Mouse (Mus musculus): ENCODE data around the gene Car7.

Gene Car7

DNA sequence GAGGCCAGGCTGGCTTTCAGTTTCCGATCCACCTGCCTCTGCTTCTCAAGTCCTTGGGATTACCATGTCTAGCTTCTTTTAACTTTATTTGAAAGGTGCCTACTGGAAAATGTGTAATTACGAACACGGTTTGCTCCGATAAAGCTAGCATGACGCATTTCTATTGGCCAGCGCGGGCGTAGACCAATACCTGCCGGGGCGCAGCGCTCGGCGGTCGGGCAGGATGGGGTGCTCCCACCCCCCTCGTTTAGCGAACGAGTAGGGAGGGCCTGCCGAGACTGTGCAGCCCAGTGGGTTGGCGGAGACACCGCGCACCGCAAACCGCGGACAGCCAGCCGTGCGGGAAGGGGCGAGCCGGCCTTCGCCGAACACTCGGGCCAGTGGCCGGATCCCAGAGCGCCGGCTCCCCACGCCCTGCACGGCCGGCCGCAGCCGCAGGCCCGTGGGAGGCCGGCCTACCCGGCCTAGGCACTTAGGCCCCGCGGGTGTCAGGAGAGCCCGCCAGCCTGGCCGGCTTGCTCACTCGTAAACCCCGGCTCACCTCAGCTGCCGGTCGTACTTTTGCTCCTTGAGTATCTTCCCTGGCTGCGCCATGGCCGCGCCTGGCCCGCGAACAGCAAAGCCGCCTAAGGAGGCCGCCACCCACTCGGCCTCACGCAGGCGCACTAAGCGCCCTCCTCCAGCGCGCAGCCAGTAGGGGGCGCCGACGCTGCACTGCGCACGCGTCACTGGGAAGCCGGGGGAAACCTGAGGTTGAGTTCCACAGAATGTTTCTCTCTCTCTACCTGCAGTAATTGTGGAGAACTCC, at the start of gene Car7, which contains the start of gene Nae1:
TSS of gene Car7 (plus strand) at position 719 of the 808 bp plus-strand sequence.
TSS of gene Nae1 (minus strand) at position 667 of the 808 bp plus-strand sequence.
- peak; percentile 86 for ATAC-seq (ENCODE audit: low TSS enrichment)

DNA sequence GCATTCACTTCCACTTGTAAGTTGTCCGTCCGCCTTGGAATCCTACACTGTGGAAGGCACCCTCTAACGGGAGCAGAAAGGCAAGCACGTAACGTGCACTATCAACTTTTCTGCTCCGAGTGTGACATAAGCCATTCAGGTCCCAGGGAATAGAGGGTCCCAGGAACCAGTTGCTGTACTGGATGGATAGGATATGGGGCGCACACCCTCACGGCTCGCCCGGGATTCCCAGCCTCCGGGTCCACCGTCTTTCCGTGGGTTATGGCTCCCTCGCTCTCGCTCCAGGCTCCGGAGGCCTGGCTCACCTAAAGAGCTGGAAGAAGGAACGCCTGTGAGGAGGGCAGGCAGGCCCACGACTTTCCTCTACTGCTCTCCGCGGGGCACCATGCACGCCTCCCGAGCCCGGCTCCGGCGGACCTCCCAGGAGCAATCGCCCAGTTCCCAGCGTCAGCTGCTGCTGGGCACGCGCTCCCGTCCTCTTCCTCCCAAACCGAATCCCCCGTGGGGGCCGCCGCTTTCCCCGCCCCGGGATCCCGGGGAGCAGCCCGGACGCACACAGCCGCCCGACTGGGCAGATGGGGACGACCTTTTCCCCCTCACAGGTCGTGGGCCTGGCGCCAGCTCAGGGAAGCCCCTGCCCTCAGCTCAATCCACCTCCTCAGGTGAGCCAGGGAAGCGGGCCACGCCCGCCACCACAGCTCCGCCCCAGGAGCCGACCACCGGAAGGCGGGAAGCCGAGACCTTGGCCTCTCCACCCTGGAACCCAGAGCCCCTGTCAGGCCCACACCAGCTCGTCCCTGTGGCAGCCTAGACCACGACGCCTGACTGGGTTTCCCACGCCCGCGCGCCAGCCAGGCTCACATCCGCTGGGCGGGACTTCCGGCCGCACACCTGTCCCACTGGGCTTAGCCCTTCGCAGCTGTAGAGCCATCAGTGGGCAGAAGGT, 25.2 kb upstream of the Car7 start, which contains the start of gene Terb1:
TSS of gene Terb1 (minus strand) at position 850 of the 946 bp plus-strand sequence.
- peak; percentile 83 for ATAC-seq (ENCODE audit: low TSS enrichment)

GRCm38 (mm10) chr8:104510134-104510533, 24.4 kb upstream of the Car7 start:
- ATAC-seq (ENCODE audit: low TSS enrichment), result no peak

GRCm38 (mm10) chr8:104517872-104518271, 16.6 kb upstream of the Car7 start:
- ATAC-seq (ENCODE audit: low TSS enrichment), result no peak

GRCm38 (mm10) chr8:104529671-104530070, 4.8 kb upstream of the Car7 start:
- no peak for ATAC-seq (ENCODE audit: low TSS enrichment)

- no peak; the same call in 1 of the 2 replicates for ATAC-seq (ENCODE audit: low TSS enrichment)
Measured at GRCm38 (mm10) chr8:104533551-104533950, 938 bp upstream of the Car7 start.

- ATAC-seq (ENCODE audit: low TSS enrichment), result peak; percentile 36
Measured at GRCm38 (mm10) chr8:104534779-104535141, 271 bp downstream of the Car7 start.

DNA sequence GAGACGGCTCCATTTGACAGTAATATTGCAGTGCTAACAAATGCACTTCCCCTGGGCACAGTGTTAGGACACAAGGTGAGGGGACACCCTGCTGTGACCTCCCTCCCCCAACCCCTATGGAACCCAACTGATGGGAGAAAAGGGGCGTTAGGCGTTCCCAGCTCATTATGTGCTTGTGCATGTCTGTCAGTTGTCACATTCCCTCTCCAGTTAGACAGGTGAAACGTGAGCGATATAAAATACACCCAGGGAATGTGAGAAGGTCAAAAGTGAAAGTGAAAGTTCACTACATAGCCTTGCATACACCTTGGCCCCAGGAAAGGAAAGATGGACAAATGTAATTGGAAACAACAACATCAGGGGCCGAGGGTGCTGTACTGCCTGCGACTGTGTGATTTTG, 889 bp downstream of the Car7 start:
- ATAC-seq (ENCODE audit: low TSS enrichment), result no peak

- ATAC-seq (ENCODE audit: low TSS enrichment), result no peak
Measured at GRCm38 (mm10) chr8:104536028-104536427, 1.5 kb downstream of the Car7 start.

- ATAC-seq (ENCODE audit: low TSS enrichment), result no peak
Measured at GRCm38 (mm10) chr8:104538896-104539295, 4.4 kb downstream of the Car7 start.

DNA sequence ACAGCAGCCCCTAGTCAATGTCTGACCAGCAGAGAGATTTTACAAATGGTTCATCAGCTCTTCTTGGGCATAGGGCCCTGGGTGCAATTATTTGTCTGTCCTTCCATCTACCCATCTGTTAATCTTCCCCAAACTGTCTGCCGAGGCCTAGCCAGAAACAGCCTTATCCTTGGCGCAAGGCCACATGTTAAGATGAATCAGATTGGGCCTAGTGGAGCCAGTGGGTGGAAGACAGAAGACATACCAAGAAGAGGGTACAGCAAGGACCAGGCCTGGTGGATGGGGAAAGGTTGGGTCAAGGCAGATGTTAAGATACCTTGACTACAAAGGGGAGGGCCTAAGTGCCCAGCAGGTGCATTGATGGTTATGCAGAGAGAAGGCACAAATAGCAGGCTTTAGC, 5.1 kb downstream of the Car7 start:
- no peak for ATAC-seq (ENCODE audit: low TSS enrichment)

DNA sequence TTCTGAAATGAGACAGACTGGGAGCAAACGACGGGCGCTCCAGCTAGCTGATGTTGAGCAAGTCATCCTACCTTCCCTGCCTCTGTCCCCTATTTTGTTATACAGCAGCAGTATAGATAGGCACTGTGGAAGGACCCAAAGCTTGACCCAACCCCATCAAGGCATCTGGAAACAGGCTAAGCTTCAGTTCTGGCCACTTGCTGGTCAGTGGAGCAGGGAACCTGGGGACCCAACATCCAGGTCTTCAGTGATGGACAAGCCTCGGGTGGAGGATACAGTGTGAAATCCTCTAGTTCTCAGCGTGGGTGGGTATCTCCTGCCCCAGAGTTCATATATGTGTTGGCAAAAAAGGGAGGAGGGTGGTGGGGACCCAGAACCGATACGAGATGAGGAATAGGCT, 5.7 kb downstream of the Car7 start:
- ATAC-seq (ENCODE audit: low TSS enrichment), result no peak

DNA sequence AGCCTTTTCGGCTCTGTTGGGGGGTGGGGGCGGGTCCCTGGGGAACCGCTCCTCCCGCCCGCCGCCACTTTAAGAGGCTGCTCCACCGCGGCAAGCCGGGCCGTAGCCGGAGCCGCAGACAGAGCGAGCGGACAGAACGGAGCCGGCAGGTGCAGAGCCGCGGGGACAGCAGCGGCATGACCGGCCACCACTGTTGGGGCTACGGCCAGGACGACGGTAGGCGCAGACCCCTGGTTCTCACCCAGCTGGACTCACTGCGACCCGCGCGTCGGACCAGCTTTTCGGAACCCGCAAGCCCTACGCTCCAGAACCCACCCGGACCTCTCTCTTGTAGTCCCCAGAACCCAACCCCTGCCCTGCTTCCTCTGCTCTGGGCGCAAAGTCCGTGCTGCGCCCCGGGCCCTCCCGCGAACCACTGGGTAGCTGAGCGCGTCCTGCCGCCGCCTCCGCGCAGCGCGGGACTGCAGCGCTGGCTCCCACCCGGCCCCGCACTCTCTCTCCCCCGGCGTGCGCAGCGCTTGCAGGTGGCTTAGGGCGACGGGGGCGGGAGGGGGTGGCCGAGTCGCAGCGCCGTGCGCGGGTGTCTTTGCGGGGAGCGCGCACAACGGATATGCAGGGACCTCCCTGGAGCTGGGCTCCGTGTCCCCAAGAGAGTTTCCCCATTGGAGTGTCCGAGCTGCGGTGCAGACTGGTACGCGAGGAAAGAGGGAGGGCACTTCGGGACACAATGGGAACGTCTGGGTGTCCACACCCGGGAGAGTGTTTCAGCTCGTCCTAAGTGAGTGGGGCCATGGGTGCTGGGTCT, 6.4 kb downstream of the Car7 start:
- peak; percentile 41 for ATAC-seq (ENCODE audit: low TSS enrichment)

GRCm38 (mm10) chr8:104541515-104541880, 7.0 kb downstream of the Car7 start:
- 0 out of 2 replicates have a peak, but pooled peaks have one; percentile 1 for ATAC-seq (ENCODE audit: low TSS enrichment)

DNA sequence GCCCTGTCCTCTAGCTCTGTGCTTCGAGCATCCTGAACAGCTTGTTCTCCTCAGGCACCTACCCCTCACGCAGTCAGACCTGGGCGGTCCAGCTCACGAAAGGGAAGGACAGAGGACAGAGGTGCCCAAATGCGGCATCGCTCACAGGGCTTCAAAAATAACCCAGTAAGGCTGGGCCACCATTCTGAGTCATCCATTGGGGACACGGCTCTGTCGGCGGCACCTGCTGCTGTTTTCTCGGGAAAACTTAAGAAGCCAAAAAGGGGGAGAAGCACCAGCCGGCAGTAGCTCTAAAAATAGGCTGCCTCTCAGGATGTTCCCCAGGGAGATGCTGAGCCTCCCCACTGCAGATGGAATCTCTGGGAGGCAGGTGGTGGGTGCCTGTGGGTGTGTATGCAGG, 7.7 kb downstream of the Car7 start:
- ATAC-seq (ENCODE audit: low TSS enrichment), result peak; percentile 69

DNA sequence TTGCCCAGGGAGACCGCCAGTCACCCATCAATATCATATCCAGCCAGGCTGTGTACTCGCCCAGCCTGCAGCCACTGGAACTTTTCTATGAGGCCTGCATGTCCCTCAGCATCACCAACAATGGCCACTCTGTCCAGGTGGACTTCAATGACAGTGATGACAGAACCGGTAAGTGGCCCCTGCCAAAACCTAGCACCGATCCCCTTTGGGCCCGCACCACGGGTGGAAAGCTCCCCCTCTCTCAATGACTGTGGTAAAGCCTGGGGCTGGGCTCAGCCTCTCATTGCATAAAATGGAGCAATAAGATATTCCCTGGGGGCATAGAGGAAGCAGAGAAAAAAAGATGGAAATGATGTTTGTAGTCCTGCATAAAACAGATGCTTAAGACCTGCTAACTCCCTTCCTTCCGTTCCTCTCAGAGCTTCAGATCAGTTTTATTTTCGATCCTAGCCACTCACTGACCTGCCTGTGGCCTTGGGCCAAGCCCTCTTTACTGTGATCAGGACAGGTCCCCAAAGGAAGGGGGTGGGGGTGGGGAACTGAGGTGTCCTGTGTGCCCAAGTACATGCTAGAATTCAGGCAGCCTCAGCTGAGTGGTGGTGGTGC, 9.1 kb downstream of the Car7 start:
- ATAC-seq (ENCODE audit: low TSS enrichment), result no peak

DNA sequence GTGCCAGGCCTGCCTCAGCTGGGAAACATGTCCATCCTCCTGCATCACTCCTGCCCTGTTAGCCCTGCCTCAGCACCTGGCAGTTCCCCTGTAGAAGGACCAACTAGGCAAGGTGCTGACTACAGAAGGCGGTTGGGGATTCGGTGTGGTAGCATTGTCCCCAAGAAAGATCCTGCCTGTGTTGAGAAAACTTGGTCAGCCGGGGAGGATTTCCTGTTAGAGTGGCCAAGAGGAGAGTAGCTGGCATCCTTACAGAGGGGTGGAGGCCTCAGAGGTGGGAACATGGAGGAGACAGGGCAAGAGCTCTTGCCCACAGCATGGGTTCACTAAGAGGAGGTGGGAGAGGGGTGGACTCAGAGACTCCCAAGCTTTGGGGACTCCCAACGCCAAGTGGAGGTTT, 20.7 kb downstream of the Car7 start:
- no peak for ATAC-seq (ENCODE audit: low TSS enrichment)

DNA sequence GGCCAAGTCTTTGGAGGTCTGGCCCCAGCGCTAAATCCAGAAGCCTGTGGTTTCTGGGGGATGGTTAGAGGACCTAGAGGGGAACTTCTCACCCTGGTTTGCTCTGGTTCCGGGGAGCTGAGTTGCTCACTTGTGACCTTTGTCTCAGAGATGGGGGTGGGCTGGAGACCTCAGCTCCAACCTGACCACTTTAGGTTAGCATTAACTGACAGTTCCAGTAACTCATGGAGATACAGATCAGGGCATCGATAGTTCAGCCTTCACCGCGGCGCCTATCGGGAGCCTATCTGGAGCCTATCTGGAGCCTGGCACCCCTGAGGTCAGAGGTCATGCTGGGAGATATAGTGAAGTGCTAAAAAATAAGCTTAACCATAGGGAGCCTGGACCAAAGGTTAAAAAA, 22.7 kb downstream of the Car7 start:
- no peak for ATAC-seq (ENCODE audit: low TSS enrichment)

DNA sequence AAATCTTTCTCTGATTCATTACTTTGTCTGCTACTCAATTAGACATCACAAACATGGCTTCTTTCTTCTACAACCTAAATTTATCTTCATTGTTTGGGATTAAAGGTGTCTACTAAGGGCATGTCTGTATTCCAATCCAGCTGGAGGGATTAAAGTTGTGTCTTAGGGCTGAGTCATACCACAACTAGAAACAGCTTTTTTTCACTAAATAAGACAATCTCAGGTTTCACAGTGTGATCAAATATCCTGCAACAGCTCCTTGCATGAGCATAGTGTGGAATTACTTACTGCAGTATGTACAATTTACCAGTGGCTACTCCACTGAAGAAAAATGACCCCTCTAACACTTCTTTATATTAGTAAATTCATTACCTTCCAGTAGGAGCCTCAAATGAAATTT, 26.2 kb downstream of the Car7 start:
- no peak for ATAC-seq (ENCODE audit: low TSS enrichment)

DNA sequence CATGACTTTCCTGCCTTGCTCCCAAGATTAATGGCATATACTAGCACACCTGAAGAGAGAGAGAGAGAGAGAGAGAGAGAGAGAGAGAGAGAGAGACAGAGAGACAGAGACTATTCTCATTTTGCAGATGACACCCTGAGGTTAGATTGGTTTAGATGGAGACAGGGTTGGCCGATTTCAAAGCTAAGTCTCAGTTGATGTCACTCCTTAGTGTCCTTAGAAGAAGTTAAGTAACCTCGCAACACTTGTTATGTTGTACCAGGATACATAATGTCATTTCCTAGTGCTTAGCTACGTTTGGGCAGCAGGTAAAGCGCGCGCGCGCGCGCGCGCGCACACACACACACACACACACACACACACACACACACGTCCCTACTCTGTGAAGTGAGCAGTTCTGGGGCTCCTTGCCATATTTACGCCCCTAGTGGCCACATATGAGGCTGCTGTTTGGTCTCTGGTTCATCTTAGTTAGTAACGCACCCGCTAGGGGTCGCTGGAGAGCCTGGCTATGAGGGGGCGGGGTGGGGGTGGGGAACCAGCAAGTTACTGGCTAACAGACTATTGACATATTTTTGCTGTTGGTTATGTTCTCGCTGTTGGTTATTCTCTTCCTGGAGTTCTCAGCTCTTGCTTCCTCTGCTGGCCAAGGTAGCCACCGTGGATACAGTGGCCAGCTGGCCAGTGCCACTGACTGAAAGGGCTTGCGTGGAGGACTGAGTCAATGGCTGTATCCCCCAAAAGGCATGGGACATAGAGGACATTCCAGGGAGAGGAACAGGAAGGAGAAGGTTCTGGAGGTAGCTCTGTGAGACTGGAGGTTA, 30.4 kb downstream of the Car7 start:
- peak; percentile 88 for ATAC-seq (ENCODE audit: low TSS enrichment)

- no peak for ATAC-seq (ENCODE audit: low TSS enrichment)
Measured at GRCm38 (mm10) chr8:104565457-104565798, 30.9 kb downstream of the Car7 start.

Data from frontal cortex, adult (tissue).